Mouse (Mus musculus): ENCODE measurements around the gene Sln.

The Sln gene

DNA sequence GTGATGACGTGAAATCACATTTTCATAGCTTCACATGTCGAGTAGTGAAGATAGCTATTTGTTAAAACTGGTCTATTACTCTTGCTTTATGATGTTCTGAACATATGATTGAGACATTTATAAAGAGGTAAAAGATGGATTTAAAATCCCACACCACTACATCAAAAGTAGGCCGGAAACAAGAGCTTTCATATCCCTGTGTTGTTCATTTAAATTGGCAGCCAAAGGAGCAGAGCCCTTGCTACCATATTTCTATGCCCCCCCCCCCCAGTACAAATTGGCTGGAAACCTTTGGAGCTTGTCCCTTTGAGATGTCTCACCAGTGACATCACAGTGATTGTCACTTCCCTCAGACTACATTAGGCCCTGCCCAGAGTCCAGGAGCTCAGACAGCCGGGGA, at the start of gene Sln:
Gene Sln, plus strand, starts transcription at position 301 of the 400 bp plus-strand sequence.
- DNase-seq, result no peak

GRCm38 (mm10) chr9:53802921-53803320, 47.0 kb upstream of the Sln start:
- DNase-seq, result no peak

- no peak for DNase-seq
Observed at GRCm38 (mm10) chr9:53806496-53807086, 43.4 kb upstream of the Sln start.

DNA sequence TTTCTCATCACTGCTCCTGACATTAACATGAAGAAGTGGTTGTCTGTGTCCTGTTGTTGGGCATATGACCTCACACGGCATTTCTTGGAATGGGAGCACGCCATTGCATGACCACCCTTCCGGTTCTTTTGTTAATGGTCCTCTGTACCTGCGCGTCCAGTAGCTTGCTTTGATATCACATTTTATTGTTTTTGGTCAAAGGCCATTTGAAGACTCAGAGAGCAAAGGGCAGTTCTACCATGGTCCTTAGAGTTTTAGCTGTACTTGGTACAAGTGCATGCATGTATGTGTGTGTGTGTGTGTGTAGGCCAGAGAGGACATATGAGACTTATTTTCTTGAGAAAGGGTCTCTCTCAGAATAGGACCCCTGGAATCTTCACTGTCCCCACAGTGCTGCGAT, 36.5 kb upstream of the Sln start:
- DNase-seq, result no peak

- peak; percentile 53 for DNase-seq
Observed at GRCm38 (mm10) chr9:53818760-53819159, 31.2 kb upstream of the Sln start.

- DNase-seq, result peak; percentile 19
Observed at GRCm38 (mm10) chr9:53825318-53825717, 24.6 kb upstream of the Sln start.

- DNase-seq, result no peak
Observed at GRCm38 (mm10) chr9:53829081-53829865, 20.7 kb upstream of the Sln start.

- no peak for DNase-seq
Observed at GRCm38 (mm10) chr9:53829866-53830209, 20.1 kb upstream of the Sln start.

DNA sequence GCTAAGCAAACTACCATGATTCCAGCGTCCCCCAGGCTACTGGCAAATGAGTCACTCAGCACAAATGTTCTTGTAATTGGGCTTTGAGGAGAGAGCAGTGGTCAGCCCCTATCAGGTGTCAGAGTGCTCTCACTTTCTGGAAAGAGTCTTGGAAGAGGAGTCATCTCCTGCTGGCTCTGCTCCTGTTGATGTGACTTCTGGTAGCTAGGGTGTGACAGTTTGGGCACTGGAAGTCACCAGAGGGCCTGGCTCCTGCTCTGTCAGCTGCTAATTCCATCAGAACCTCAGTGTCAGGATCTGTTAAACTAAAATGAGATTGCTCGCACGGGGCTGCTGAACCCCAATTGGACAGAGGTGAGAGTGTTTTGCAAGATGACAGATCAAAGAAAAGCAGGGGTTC, 14.9 kb upstream of the Sln start:
- DNase-seq, result no peak

- no peak for DNase-seq
Observed at GRCm38 (mm10) chr9:53835976-53836375, 14.0 kb upstream of the Sln start.

DNA sequence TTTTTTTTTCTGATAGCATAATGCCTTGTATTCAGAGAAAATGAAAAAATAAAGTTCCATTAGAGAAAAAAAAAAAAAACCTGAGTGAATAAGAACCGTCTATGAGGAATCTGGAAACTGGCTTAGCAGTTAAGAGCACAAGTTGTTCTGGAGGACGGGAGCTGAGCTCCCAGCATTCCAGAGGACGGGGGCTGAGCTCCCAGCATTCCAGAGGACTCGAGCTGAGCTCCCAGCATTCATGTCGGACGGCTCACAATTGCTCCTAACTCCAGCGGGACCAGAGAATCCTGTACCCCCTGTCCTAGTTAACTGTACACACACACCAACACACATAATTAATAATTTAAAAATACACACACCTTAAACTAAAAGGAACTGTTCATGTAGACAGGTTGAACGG, 11.1 kb upstream of the Sln start:
- no peak for DNase-seq

DNA sequence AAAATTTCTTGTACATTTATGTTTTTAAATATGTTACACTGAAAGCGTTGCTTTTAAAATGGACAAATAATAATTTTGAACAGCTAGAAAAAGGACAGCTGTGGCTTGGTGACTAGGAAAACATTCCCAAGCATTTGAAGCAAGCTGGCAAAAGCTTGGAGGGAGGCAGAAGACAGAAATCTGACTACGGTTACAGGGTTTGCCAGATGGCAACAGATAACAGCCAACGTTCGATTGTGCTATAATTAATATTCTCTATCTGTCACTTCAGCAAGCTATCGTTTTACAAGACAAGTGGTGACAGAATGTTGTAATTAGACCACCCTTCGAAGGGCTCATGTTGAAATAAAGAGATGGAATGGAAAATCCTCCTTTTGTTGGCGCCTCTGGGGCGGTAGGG, 1.4 kb upstream of the Sln start:
- DNase-seq, result no peak

DNA sequence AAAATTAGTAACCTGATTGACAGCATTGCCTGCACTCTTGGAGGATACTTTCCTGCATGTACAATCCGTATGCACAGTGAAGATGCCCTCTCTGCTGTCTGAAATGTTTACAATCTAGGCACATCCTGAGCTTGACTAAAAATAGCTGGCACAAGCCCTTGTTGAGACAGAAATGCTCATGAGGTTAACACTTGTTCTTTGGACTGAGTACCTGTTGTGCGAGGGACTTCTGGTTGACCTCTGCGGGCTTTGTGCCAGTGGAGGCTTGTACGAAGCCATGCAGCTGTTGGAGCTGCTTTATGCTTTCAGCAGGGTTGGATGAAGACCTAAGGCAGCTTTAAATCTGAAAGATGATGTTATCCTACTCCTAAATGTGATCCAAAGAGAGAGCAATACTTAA, 2.2 kb downstream of the Sln start:
- DNase-seq, result no peak

DNA sequence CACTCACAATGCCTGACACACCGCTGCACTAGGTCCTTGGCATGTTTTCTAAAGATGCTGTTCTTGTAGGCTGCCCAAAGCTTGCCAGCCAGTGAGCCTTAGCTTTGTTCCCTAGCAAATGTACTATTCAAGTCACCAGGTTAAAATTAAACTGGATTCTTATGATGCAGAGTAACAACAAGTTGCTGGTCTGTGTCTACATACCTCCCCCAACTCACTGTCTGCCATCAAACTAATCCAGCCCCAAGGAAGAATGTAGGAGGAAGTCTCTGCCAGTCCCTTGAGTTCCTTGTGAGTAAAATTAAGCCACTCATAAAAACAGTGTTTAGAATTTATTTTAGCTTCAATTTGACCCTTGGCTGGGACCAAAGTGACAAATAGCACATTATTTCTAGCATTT, 3.7 kb downstream of the Sln start:
- no peak for DNase-seq

GRCm38 (mm10) chr9:53854525-53854924, 4.6 kb downstream of the Sln start:
- no peak for DNase-seq

DNA sequence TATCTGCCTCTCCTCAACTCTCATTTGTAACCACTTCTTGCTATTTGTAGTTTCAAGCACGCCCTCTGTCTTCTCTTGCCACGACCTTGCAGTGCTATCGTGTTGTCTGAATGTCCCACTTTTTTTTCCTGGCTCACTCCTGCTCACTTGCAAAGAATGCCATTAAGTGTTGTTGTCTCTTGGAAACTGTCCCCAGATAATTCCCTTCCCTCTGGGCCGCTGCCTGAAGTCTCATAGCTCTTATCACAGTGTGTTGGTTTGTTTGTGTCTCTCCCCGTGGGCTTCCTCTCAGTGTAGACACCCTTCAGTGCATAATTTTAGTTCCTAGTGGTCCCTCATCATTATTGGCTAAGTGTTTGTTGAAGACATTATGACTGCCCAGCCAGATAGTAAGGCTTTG, 7.9 kb downstream of the Sln start:
- DNase-seq, result no peak

DNA sequence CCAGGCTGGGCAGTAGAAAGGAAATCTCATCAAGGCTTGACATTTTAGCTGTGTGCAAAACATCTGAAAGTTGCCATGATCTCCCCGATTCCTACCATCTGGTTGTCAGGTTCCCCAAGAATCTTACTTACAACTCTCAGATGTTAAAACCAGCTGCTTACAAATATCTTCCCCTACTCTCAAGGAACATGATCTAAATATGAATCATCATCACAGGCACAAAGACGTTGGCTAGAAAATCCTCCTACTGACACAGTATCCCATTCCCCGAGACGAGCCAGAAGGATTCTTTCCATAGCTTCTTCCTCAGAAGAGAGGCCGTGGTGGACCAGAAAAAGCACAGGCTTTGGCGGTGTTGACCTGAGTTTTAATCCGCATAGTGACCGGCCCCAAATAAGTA, 23.3 kb downstream of the Sln start:
- no peak for DNase-seq

DNA sequence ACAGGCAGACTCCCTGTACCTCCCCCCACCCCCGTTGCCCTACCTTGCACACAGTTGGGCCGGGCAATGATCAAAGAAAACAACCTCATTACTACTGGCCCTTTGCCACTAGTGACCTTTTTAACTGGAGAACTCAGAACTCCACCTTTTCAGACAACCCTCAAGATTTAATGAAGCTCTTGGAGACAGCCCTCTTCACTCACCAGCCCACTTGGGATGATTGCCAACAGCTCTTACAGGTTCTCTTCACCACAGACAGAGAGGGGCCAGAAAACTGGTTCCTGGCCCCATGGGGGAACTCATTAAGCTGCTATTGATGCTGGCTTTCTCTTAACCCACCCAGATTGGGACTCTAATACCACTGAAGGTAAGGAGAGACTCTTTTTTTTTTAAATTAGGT, 27.5 kb downstream of the Sln start:
- no peak for DNase-seq

GRCm38 (mm10) chr9:53883588-53884280, 33.8 kb downstream of the Sln start:
- no peak for DNase-seq

GRCm38 (mm10) chr9:53890075-53890474, 40.1 kb downstream of the Sln start:
- peak; percentile 14 for DNase-seq

GRCm38 (mm10) chr9:53895827-53896226, 45.9 kb downstream of the Sln start:
- DNase-seq, result no peak

GRCm38 (mm10) chr9:53899836-53900235, 49.9 kb downstream of the Sln start:
- no peak for DNase-seq

DNA sequence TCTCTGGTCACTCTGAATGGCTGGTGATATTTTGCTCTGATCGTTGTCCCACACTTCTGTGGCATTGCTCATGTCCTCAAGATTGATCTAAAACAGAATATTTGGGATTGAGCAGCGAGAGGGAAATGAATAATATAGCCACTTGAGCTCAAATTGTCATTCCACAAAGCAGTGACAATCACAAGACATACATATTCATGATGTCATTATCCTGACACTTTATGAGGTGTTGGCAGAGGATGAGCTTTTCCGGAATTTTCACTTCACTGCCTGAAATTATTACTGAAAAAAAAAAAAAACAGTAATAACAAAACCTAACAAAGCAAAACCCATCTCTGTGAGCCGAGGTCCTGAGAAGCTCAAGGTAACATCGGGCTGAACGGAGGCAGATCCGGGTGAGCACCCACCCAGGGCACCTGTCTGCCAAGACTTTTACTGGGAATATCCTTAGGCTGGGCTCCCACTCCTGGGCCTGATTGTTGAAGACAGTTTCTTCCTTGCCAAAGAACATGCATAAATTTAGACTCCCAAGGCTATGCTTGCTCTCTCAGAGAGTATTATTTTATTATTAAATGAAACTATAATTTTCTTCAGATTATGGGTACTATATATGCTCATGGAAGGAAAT, 53.4 kb downstream of the Sln start:
- DNase-seq, result no peak

Measured in liver (tissue).